Comparison of ENCODE assay signal across 24 mouse cellular contexts in the genomic region with DNA sequence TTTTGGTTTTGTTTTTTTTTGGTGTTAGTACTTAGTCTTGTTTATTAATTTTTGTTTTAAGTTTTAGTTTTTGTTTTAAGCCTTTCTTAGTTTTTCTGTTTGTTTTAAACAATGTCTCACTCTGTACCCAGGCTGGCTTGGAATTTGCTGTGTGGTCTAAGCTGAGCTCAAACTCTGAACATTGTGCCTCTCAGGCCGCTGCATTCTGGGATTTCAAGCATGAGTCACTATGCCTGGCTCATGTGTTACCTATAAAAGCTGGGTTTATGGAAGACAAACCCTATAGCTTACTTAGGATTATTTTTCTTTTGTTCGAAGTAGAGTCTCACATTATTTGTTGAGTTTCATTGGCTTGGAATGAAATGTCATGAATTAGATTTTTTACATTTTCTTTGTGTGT.
"Had no signal": no experiment of that assay in that cellular context is flagged by ENCODE, and none has a peak within 500 bp of the region (broad histone marks: within the 10 kb centered on the region; RNA-seq: fewer than 3 reads in every experiment).

No protein-coding gene starts in this region.

- DNase-seq: kidney, postnatal 25 days; layer of hippocampus, adult 9-11 months; liver; lung, adult 18-20 months; lung, postnatal 10 days; lung, postnatal 36 days; right cerebral cortex, adult 18-20 months; right cerebral cortex, postnatal 14 days; right cerebral cortex, postnatal 4 days; thymus, adult 2 months; thymus, postnatal 14 days; thymus, postnatal 4 days had no signal

- H3K4me1 ChIP-seq: lung, embryonic 15.5 days; megakaryocyte, embryonic 14.5 days; midbrain, embryonic 12.5 days; neural tube, embryonic 12.5 days had no signal

- H3K27ac ChIP-seq: kidney, postnatal 0 days; layer of hippocampus, adult 2 months; limb, embryonic 12.5 days; liver, embryonic 12.5 days; liver, embryonic 15.5 days; lung, embryonic 15.5 days; midbrain, embryonic 12.5 days; midbrain, embryonic 15.5 days; neural tube, embryonic 12.5 days; neural tube, embryonic 15.5 days; stomach, postnatal 0 days had no signal

- H3K4me3 ChIP-seq: layer of hippocampus, adult 2 months; limb, embryonic 12.5 days; liver, embryonic 12.5 days; liver, embryonic 15.5 days; lung, embryonic 15.5 days; megakaryocyte, embryonic 14.5 days; midbrain, embryonic 12.5 days; midbrain, embryonic 15.5 days; neural tube, embryonic 12.5 days; neural tube, embryonic 15.5 days had no signal

- H3K9me3 ChIP-seq: limb, embryonic 12.5 days; liver, embryonic 12.5 days; liver, embryonic 15.5 days; lung, embryonic 15.5 days; megakaryocyte, embryonic 14.5 days; midbrain, embryonic 12.5 days; midbrain, embryonic 15.5 days; neural tube, embryonic 12.5 days; neural tube, embryonic 15.5 days had no signal

- H3K27me3 ChIP-seq: limb, embryonic 12.5 days; liver, embryonic 12.5 days; liver, embryonic 15.5 days; lung, embryonic 15.5 days; megakaryocyte, embryonic 14.5 days; midbrain, embryonic 12.5 days; midbrain, embryonic 15.5 days; neural tube, embryonic 12.5 days; neural tube, embryonic 15.5 days had no signal

- H3K36me3 ChIP-seq: limb, embryonic 12.5 days; lung, embryonic 15.5 days; midbrain, embryonic 12.5 days; midbrain, embryonic 15.5 days; neural tube, embryonic 12.5 days; neural tube, embryonic 15.5 days had no signal
